Mouse (Mus musculus) forebrain, embryonic 11.5 days (tissue): ENCODE results near the gene AC124108.1. TPM values are rescaled to one million over a fixed set of nuclear protein-coding genes. Genes with fewer than 3 reads are reported as not detected.

ENCODE experiments used
- ATAC-seq: fragments of 200-750 bp; cut with Nextera tagmentation; replicated peaks from 2 replicates; pipeline ENCODE4 v1.8.0; 2017; ENCODE audit warnings: moderate TSS enrichment; ENCODE audit not compliant: low FRiP score
- DNase-seq: peaks from one replicate; pipeline ENCODE4 v3.0.0-alpha.2; 2017; ENCODE audit warnings: low spot score
- H3K27ac ChIP-seq: fragments of 300-500 bp; sonication (generic); 2 replicates; pipeline ENCODE4 v1.5.1; 2014; ENCODE audit warnings: low read depth, low read length
- H3K27me3 ChIP-seq: fragments of 300-500 bp; sonication (generic); 2 replicates; pipeline ENCODE4 v1.6.1; 2014; ENCODE audit warnings: mild to moderate bottlenecking, low read length, mixed read lengths; ENCODE audit not compliant: control insufficient read depth, insufficient read depth
- H3K36me3 ChIP-seq: fragments of 300-500 bp; sonication (generic); 2 replicates; pipeline ENCODE4 v1.6.1; 2014; ENCODE audit warnings: mild to moderate bottlenecking, low read length, moderate library complexity, mixed read lengths; ENCODE audit not compliant: control insufficient read depth, insufficient read depth
- H3K4me1 ChIP-seq: fragments of 300-500 bp; sonication (generic); replicated peaks from 2 replicates; pipeline ENCODE4 v1.6.1; 2014; ENCODE audit warnings: low read length, mixed read lengths; ENCODE audit not compliant: control insufficient read depth, insufficient read depth
- H3K4me2 ChIP-seq: fragments of 300-500 bp; sonication (generic); 2 replicates; pipeline ENCODE4 v1.6.1; 2014; ENCODE audit warnings: low read depth, mild to moderate bottlenecking, low read length, moderate library complexity, mixed read lengths; ENCODE audit not compliant: severe bottlenecking
- H3K4me3 ChIP-seq: fragments of 300-500 bp; sonication (generic); 2 replicates; pipeline ENCODE4 v1.5.1; 2014; ENCODE audit warnings: low read depth, low read length
- H3K9ac ChIP-seq: fragments of 300-500 bp; sonication (generic); 2 replicates; pipeline ENCODE4 v1.6.1; 2014; ENCODE audit warnings: low read length
- H3K9me3 ChIP-seq: fragments of 300-500 bp; sonication (generic); 2 replicates; pipeline ENCODE4 v1.6.1; 2016; ENCODE audit warnings: low read length, mixed read lengths; ENCODE audit not compliant: control insufficient read depth
- WGBS: fragments of 180-500 bp; shearing (Covaris S2); extraction: QIAGEN DNeasy Blood & Tissue Kit; methylation state at CpG from one replicate; pipeline ENCODE4 v1.1.7; 2014; 5-methylcytosine and 5-hydroxymethylcytosine counted together
- polyA plus RNA-seq: library from polyadenylated mRNA; unstranded; fragments of >200 nt; fragmentation: Nextera tagmentation; extraction: Ambion mirVana; gene quantifications from 2 replicates; pipeline ENCODE4 v1.2.1, GENCODE M21; 2014

AC124108.1 gene
- polyA plus RNA-seq = 4.7 and 5.6 TPM in 2 replicates

DNA sequence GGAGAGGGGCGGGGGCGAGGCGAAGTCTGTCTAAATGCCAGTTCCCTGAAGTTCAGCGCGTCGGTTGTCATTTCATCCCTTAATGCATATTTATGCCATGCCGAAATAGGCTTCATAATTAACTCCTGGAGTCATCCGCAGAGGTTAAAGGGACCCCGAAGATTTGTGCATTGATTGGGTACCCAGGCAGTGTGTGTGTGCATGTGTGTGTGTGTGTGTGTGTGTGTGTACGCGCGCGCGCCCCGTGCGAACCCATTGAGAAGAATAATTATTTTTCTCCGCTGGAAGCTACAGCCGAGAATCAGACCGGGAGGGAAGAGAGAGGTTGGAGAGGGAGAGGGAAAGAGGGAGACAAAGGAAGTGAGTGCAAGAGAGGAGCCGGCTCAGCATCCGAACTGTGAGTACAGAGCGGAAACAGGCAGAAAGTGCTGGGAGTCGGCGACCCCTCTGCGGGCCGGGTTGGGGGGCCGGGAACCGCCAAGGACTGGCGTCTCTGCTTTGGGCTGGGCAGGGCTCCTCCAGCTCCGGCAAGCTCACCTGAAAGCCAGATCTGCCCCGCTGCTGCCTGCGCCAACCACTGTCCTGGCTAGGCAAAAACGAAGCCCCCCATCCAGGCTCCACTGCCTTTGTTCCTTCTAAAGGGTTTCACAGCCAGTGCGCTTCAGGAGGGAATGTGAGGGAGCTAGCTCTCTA lies at the start of gene AC124108.1, which contains the start of gene Lemd1:
Gene AC124108.1 (plus strand): TSS at position 365 of the 693 bp plus-strand sequence.
Gene Lemd1 (plus strand): TSS at position 339 of the 693 bp plus-strand sequence.
- Histone ChIP-seq H3K4me2 (peak within 1 kb of the TSS; percentile 66), H3K4me3 (peak within 1 kb of the TSS; percentile 64), H3K36me3 (no peaks in the 10 kb centered on the region), H3K9ac (peak within 1 kb of the TSS; percentile 99), H3K9me3 (no peaks in the 10 kb centered on the region), H3K27me3 (no peaks in the 10 kb centered on the region; the same call in 1 of the 2 replicates), H3K27ac (peak within 1 kb of the TSS; percentile 98), H3K4me1 (peaks cover 42% of the 10 kb centered on the region)
- WGBS = 0% methylated on average over 34 of the region's 34 CpGs
- ATAC-seq = 0 out of 2 replicates have a peak, but pooled peaks have one; percentile 5
- DNase-seq = peak; percentile 72

DNA sequence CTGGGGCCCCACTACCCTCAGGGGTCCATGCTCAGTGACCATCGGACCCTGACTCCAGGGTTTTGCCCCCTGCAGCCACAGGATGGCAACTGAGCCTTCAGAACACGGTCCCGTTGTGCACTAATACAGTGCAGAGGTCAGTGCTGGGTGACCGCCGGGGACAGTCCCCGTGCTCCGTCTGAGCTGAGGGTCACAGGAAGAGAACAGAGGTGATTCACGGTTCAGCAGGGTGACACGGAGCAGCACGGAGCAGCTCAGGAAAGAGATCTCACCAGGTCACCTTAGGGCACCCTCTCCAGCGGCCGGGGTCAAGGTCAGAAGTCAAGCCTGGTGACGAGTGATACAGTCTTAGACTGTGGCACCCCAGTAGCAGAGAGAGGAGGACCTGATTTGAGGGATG lies 49.5 kb upstream of the AC124108.1 start:
- peaks cover 10% of the 10 kb centered on the region for H3K27me3 ChIP-seq
- DNase-seq (no peak), ATAC-seq (no peak)
- H3K9ac ChIP-seq = no peak overlapping the region
- no peak overlapping the region for H3K4me2 ChIP-seq
- H3K9me3 ChIP-seq = no peaks in the 10 kb centered on the region
- WGBS = 68% methylated on average over 13 of the region's 13 CpGs
- H3K27ac ChIP-seq = no peak overlapping the region
- no peaks in the 10 kb centered on the region for H3K36me3 ChIP-seq
- H3K4me1 ChIP-seq = peaks cover 7% of the 10 kb centered on the region; the same call in 1 of the 2 replicates
- H3K4me3 ChIP-seq = no peak overlapping the region

DNA sequence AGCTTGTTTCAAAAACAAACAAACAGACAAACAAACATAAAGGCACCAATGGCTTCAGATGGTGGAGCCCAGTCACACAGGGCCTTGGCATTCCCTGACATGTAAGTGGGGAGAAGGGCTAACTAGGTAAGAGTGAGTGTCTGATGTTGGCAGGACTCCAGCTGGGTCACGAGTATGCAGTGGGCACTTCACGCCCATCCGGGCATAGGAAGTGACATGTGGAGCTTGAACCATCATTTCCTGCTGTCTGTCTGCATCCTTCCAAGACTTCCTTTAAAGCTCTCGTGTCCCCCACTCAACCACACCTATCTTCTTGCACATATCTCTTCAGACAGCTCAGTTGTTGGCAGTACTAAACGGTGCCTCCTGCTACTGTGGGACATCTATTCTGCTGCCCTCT lies 48.2 kb upstream of the AC124108.1 start:
- Histone ChIP-seq H3K27ac (no peak overlapping the region), H3K4me2 (no peak overlapping the region), H3K36me3 (no peaks in the 10 kb centered on the region), H3K9me3 (no peaks in the 10 kb centered on the region), H3K9ac (no peak overlapping the region), H3K4me3 (no peak overlapping the region), H3K27me3 (peaks cover 10% of the 10 kb centered on the region), H3K4me1 (peaks cover 7% of the 10 kb centered on the region; the same call in 1 of the 2 replicates)
- ATAC-seq (no peak), DNase-seq (no peak)
- 83% methylated on average over 5 of the region's 5 CpGs for WGBS

DNA sequence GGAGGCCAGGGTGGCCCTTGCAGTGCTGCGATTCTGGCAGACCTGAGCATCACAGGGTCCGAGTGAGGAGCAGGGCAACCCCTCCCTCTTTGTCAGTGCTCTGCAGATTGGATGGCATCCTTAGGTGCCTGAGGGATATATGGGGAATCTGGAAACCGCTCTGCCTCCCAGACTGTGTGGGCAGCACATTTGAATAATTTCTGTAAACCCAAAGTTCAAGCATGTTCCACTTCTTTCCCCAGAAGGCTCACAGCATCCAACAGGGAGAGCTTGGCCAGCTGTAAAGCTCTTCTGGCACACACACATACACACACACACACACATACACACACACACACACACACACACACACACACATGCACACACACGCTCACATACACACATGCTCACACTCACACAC lies 47.5 kb upstream of the AC124108.1 start:
- no peak overlapping the region for H3K9ac ChIP-seq
- H3K4me1 ChIP-seq = peaks cover 7% of the 10 kb centered on the region; the same call in 1 of the 2 replicates
- no peaks in the 10 kb centered on the region for H3K9me3 ChIP-seq
- no peak overlapping the region for H3K4me3 ChIP-seq
- H3K36me3 ChIP-seq = no peaks in the 10 kb centered on the region
- ATAC-seq = no peak
- H3K27ac ChIP-seq = no peak overlapping the region
- 57% methylated on average over 4 of the region's 4 CpGs for whole genome bisulfite sequencing
- DNase-seq = no peak
- peaks cover 4% of the 10 kb centered on the region for H3K27me3 ChIP-seq
- no peak overlapping the region for H3K4me2 ChIP-seq

DNA sequence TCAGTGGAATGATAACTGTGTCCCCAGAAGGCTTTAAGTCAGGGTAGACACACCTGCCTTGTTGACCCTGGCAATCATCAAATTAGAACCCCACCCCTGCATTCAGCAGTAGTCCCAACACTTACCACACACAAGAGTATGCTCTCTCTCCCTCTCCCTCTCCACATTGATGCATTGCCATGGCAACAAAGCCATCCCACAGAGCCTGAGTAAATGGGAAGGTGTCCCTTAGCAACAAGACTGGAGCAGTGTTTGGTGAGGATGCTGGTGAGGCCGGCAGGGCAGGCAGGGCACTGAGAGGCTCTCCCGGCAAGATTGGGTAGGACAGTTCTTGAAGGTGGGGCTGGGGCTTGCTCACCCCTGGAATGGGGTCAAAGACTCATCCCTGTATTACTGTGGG lies 47.0 kb upstream of the AC124108.1 start:
- Histone ChIP-seq H3K9ac (no peak overlapping the region), H3K36me3 (no peaks in the 10 kb centered on the region), H3K27ac (no peak overlapping the region), H3K9me3 (no peaks in the 10 kb centered on the region), H3K4me2 (no peak overlapping the region), H3K27me3 (peaks cover 3% of the 10 kb centered on the region), H3K4me1 (peaks cover 4% of the 10 kb centered on the region; the same call in 1 of the 2 replicates), H3K4me3 (no peak overlapping the region)
- WGBS = 20% methylated on average over 2 of the region's 2 CpGs
- DNase-seq (peak; percentile 65), ATAC-seq (peak; percentile 75)

DNA sequence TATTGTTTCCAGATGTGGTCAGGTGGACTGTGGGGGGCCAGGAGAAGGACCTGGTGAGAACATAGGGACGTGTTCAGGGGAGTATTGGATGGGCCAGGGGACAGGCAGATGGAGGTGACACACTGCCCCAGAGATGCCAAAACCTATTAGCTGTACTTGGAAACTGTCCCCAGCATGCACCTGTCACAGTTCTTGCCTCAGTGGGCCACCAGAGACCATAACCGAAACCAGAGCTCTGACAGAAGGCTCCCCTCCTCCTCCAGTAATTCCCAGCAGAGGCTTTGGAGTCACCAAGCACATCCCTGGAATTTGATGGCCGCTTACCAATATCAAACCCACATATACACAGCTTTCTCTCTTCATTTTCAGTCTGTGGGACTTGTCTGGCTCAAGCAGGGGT lies 46.4 kb upstream of the AC124108.1 start:
- 76% methylated on average over 3 of the region's 3 CpGs for WGBS
- Histone ChIP-seq H3K4me3 (no peak overlapping the region), H3K27ac (no peak overlapping the region), H3K9me3 (no peaks in the 10 kb centered on the region), H3K4me2 (no peak overlapping the region), H3K4me1 (peaks cover 4% of the 10 kb centered on the region; the same call in 1 of the 2 replicates), H3K9ac (no peak overlapping the region), H3K27me3 (no peaks in the 10 kb centered on the region), H3K36me3 (no peaks in the 10 kb centered on the region)
- DNase-seq (no peak), ATAC-seq (no peak)

DNA sequence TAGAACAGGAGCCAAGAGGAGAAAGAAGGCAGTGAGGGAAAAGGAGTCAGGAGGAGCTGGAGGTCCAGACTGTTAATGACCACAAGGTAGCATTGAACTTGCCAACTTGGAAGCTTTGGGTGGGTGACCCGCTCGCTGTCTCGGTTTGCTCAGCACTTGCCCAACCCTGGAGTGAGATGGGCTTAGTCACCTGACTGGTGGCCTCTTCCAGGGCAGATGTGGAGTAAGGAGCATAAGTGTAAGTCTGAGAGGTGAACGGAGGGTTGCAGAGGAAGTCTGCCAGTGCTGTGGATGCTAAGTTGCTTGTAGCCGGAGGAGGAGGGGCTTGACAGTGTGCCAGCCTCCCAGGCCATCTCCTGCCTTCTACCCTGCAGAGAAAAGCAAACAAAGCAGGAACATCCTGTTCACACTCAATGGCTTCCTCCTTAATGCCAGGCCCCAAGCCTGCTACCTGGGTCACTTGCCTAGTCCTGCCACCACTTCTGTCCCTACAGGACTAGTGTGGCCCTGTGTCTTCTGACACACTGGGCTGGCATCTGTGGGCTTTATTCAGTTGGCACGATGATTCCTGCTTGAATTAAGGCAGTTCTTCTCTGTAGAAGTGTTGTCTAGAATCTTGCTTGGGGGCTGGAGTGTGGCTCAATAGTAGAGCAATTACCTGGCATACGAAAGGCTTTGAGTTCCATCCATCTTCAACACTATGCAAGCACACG lies 45.1 kb upstream of the AC124108.1 start:
- no peak for ATAC-seq
- no peaks in the 10 kb centered on the region for H3K9me3 ChIP-seq
- no peak overlapping the region for H3K4me2 ChIP-seq
- H3K27me3 ChIP-seq = no peaks in the 10 kb centered on the region
- no peak overlapping the region for H3K27ac ChIP-seq
- no peak overlapping the region for H3K9ac ChIP-seq
- no peak overlapping the region for H3K4me3 ChIP-seq
- no peak for DNase-seq
- H3K36me3 ChIP-seq = no peaks in the 10 kb centered on the region
- peaks cover 4% of the 10 kb centered on the region; the same call in 1 of the 2 replicates for H3K4me1 ChIP-seq
- 91% methylated on average over 8 of the region's 8 CpGs for WGBS

DNA sequence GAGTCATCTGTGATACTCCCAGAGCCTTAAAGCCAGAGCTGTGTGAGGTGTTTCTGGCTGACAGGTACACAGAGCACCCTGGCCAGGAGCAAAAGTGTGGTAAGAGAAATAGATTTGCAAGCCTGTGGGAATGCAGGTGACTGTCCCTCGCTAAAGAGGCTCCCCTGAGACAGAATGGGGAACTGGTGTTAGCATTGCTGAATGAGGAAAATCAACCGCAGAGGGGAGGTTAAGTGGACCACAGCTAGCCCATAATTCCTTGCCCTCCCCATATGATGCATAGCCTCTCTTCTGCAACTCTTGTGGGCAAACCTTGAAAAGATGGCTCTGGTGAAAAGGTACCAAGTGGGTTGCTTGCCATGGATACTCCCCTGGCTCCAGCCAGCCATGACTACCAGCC lies 41.8 kb upstream of the AC124108.1 start:
- WGBS = 68% methylated on average over 2 of the region's 2 CpGs
- DNase-seq = no peak
- no peak overlapping the region for H3K27ac ChIP-seq

More for the DNA sequence above, 41.8 kb upstream of the AC124108.1 start:
- H3K4me1 ChIP-seq = peaks cover under 1% of the 10 kb centered on the region; the same call in 1 of the 2 replicates
- H3K9ac ChIP-seq = no peak overlapping the region
- no peak overlapping the region for H3K4me2 ChIP-seq
- H3K36me3 ChIP-seq = no peaks in the 10 kb centered on the region
- no peaks in the 10 kb centered on the region for H3K9me3 ChIP-seq
- ATAC-seq = no peak
- no peak overlapping the region for H3K4me3 ChIP-seq
- H3K27me3 ChIP-seq = no peaks in the 10 kb centered on the region
